Mouse (Mus musculus) C2C12 (cell line): ENCODE measurements around the gene Olfr288. TPM values are rescaled to one million over a fixed set of nuclear protein-coding genes. Genes with fewer than 3 reads are reported as not detected.

Experiments
- H3K27me3 ChIP-seq: one replicate; pipeline ENCODE4 v1.6.1; 2011; ENCODE audit not compliant: control insufficient read depth, insufficient read depth, insufficient read length
- H3K36me3 ChIP-seq: one replicate; pipeline ENCODE4 v1.6.1; 2011; ENCODE audit not compliant: control insufficient read depth, insufficient read depth
- H3K4me3 ChIP-seq: one replicate; pipeline ENCODE4 v1.5.1; 2011; ENCODE audit warnings: mild to moderate bottlenecking, control low read depth; ENCODE audit not compliant: poor library complexity, insufficient read depth, severe bottlenecking
- H3K79me2 ChIP-seq: one replicate; pipeline ENCODE4 v1.6.1; 2011; ENCODE audit not compliant: control insufficient read depth, insufficient read depth
- H3K79me3 ChIP-seq: one replicate; pipeline ENCODE4 v1.6.1; 2011; ENCODE audit warnings: low read depth, control low read depth
- H3ac ChIP-seq: one replicate; pipeline ENCODE3; 2011; ENCODE audit warnings: low read depth; ENCODE audit not compliant: control insufficient read depth, insufficient read length
- CEBPB ChIP-seq: IDR thresholded peaks from one replicate; pipeline ENCODE4 v1.6.1; 2011; ENCODE audit warnings: low read depth, mild to moderate bottlenecking, control low read depth, moderate library complexity
- CTCF ChIP-seq: IDR thresholded peaks from one replicate; pipeline ENCODE4 v1.5.1; 2011; ENCODE audit not compliant: control insufficient read depth, insufficient read depth, insufficient read length
- FOSL1 ChIP-seq: IDR thresholded peaks from one replicate; pipeline ENCODE4 v1.8.0; 2011; ENCODE audit warnings: mild to moderate bottlenecking, low read length; ENCODE audit not compliant: poor library complexity, insufficient read depth, severe bottlenecking
- MAX ChIP-seq: IDR thresholded peaks from one replicate; pipeline ENCODE4 v1.6.1; 2011; ENCODE audit warnings: mild to moderate bottlenecking, control low read depth
- MYOD1 ChIP-seq: IDR thresholded peaks from one replicate; pipeline ENCODE4 v1.6.1; 2011; ENCODE audit warnings: low read depth; ENCODE audit not compliant: control insufficient read depth, insufficient read length
- MYOG ChIP-seq: IDR thresholded peaks from one replicate; pipeline ENCODE4 v1.6.1; 2011; ENCODE audit not compliant: control insufficient read depth, insufficient read length; ENCODE audit errors: extremely low read depth
- USF1 ChIP-seq: IDR thresholded peaks from one replicate; pipeline ENCODE4 v1.6.1; 2011; ENCODE audit warnings: low read depth, mild to moderate bottlenecking, control low read depth, moderate library complexity
- long read RNA-seq, 2 experiments: library from polyadenylated mRNA; unstranded; transcript quantifications; one replicate each; pipeline ENCODE4 v2.0.0; 2019 to 2020
- polyA plus RNA-seq: library from polyadenylated mRNA; unstranded; fragments of >200 nt; fragmentation: generic; extraction: Trizol; gene quantifications from one replicate; pipeline ENCODE4 v1.2.1, GENCODE M21; 2012; ENCODE audit warnings: missing spikeins

Gene Olfr288
- not detected for polyA plus RNA-seq
- long read RNA-seq, experiment 1: 0 reads
- long read RNA-seq, experiment 2: 0 reads

DNA sequence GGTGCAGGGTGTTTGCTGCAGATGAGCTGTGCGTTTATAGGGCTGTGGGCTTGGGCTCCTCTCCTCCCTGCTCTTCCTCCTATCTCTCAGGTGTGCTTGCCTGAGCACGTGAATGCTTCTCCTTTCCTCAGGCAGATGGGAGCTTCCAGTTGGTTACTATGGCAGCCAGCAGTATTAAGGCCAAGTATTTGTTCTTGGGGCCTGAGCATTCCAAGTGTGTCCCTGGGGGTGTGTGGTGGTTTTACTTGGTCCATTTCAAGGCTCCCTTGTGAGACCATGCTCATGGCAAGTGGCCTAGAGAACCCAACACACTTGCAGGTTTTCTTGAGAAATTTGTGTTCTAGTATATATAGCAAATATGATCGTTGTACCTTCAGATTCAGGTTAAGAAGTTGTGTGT is at the start of gene Olfr288:
Gene Olfr288 (minus strand): TSS at position 101 of the 400 bp plus-strand sequence.
- no peak within 1 kb of the TSS for H3ac ChIP-seq
- H3K27me3 ChIP-seq: peaks cover 45% of the 10 kb centered on the region
- TF ChIP-seq CEBPB: no peak
- TF ChIP-seq MYOD1: no peak
- no peak for TF ChIP-seq USF1
- no peaks in the 10 kb centered on the region for H3K79me2 ChIP-seq
- H3K36me3 ChIP-seq: no peaks in the 10 kb centered on the region
- H3K79me3 ChIP-seq: no peaks in the 10 kb centered on the region
- no peak within 1 kb of the TSS for H3K4me3 ChIP-seq

DNA sequence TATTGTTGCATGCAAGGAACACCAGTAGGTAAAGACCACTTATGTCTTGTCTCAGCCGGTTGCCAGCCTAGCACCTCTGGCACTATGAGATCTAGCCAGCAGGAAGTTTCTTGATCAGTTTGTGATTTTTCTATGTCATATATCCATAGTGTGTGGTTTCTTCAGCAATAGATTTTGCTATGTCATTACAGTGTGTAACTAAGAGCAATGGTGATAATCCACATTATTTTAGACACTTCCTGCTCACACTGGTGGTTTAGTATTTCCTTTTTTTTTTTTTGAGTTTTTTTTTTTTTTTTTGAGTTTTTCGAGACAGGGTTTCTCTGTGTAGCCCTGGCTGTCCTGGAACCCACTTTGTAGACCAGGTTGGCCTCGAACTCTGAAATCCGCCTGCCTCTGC is 40.1 kb upstream of the Olfr288 start:
- H3K36me3 ChIP-seq: no peaks in the 10 kb centered on the region
- no peaks in the 10 kb centered on the region for H3K79me3 ChIP-seq
- H3ac ChIP-seq: no peak overlapping the region
- no peaks in the 10 kb centered on the region for H3K79me2 ChIP-seq
- H3K4me3 ChIP-seq: no peak overlapping the region
- TF ChIP-seq USF1: no peak
- no peak for TF ChIP-seq MYOG
- TF ChIP-seq FOSL1: no peak
- no peak for TF ChIP-seq CEBPB
- no peak for TF ChIP-seq CTCF
- TF ChIP-seq MYOD1: no peak
- no peak for TF ChIP-seq MAX
- H3K27me3 ChIP-seq: peaks cover 29% of the 10 kb centered on the region

DNA sequence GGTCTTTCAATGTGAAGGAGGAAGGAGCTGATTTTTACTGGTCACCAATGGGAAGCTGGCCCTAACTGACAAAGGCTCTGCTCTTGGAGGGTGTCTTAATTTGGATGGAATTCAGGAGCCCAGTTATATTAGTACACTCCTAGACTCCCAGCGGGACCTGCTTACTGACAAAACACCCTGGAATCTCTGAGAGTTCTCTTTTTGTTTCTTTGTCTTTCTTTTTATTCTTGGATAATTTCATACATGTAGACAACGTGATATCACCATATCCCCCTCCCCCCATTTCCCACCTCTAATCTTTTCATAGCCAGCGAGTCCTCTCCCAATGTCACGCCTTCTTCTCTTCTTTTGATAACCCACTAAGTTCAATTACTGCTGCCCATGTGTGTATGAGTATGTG is 39.0 kb upstream of the Olfr288 start, which contains the start of gene Olfr286:
Gene Olfr286 (minus strand): TSS at position 101 of the 400 bp plus-strand sequence.
- no peak within 1 kb of the TSS for H3ac ChIP-seq
- TF ChIP-seq MAX (no peak), USF1 (no peak), MYOG (no peak), CTCF (no peak), CEBPB (no peak), MYOD1 (no peak), FOSL1 (no peak)
- H3K36me3 ChIP-seq: no peaks in the 10 kb centered on the region
- no peak within 1 kb of the TSS for H3K4me3 ChIP-seq
- H3K27me3 ChIP-seq: peaks cover 31% of the 10 kb centered on the region
- no peaks in the 10 kb centered on the region for H3K79me3 ChIP-seq
- H3K79me2 ChIP-seq: no peaks in the 10 kb centered on the region

DNA sequence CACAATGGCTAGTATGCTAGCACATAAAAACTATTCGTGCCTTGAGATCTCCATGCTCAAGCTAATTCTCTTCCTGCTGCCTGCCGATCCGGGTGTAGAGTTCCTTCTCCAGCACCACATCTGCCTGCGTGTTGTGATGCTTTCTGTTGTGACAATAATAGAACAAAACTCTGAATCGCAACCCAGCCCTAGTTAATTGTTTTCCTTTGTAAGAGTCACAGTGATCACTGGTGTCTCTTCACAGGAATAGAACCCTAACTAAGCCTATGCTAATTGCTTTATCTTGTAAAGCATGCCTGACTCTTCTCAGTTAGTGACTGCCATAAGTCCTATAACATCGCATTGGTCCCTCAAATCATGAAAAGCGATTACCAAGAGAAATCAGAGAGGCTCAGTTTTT is 30.8 kb upstream of the Olfr288 start:
- TF ChIP-seq MYOD1 (no peak), MAX (no peak), USF1 (no peak), CEBPB (no peak), MYOG (no peak), CTCF (no peak), FOSL1 (no peak)
- no peaks in the 10 kb centered on the region for H3K36me3 ChIP-seq
- peaks cover 30% of the 10 kb centered on the region for H3K27me3 ChIP-seq
- H3K79me2 ChIP-seq: no peaks in the 10 kb centered on the region
- no peak overlapping the region for H3K4me3 ChIP-seq
- no peaks in the 10 kb centered on the region for H3K79me3 ChIP-seq
- H3ac ChIP-seq: no peak overlapping the region

DNA sequence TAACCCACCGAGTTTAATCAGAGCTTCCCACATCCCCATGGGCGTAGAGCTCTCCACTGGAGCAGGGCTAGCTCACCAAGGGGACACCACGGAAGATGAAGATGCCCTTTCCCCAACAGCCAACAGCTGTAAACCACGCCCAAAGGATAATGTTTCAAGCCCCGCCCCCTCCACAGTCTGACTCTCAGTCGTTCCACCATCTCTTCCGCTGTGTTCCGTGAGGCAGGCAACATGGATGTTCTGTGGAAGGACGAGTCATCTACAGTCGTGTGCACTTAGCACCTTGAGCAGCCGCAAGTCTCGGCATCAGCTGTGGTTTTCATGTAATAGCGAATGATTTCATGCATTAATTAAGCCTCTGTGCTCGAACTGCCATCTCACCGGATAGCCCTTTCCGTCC is 30.3 kb upstream of the Olfr288 start:
- TF ChIP-seq USF1: no peak
- Histone ChIP-seq H3K27me3 (peaks cover 29% of the 10 kb centered on the region), H3K36me3 (no peaks in the 10 kb centered on the region), H3K4me3 (no peak overlapping the region), H3K79me2 (no peaks in the 10 kb centered on the region), H3ac (no peak overlapping the region), H3K79me3 (no peaks in the 10 kb centered on the region)

DNA sequence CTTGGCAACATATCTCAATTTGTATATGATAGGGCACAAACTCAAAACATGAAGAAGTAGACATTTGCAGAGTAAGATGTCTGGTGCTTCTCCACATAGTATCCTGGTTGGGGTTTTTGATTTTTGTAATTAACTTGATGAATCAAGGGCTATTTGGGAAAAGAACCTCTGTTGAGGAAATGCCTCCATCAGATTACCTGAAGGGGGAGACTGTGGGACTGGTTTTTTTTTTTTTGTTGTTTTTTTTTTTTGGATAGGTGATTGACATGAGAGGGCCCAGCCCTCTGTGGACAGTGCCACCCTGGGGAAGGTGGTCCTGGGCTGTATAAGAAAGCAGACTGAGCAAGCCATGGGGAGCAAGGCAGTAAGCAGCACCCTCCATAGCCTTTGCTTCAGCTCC is 27.0 kb upstream of the Olfr288 start:
- no peaks in the 10 kb centered on the region for H3K36me3 ChIP-seq
- H3K4me3 ChIP-seq: no peak overlapping the region
- H3ac ChIP-seq: no peak overlapping the region
- H3K27me3 ChIP-seq: peaks cover 13% of the 10 kb centered on the region
- no peaks in the 10 kb centered on the region for H3K79me2 ChIP-seq
- H3K79me3 ChIP-seq: no peaks in the 10 kb centered on the region
- TF ChIP-seq MAX: no peak
- no peak for TF ChIP-seq MYOG
- no peak for TF ChIP-seq MYOD1
- TF ChIP-seq USF1: no peak
- no peak for TF ChIP-seq FOSL1
- no peak for TF ChIP-seq CEBPB
- no peak for TF ChIP-seq CTCF
